In genomic region chr4:155848434-155849095, GRCm38 (mm10) we compare ENCODE assay signal across 8 mouse cellular contexts. TPM values are rescaled to one million over a fixed set of nuclear protein-coding genes. Genes with fewer than 3 reads are reported as not detected.
DNase-seq lines count a peak whose midpoint lies in the region; ATAC-seq lines count a peak whose summit lies in the region.

No protein-coding gene starts in this region.

- H3K4me2 ChIP-seq in neural tube, embryonic 13.5 days, result peak overlapping the region; percentile 88

- H3K27me3 ChIP-seq in neural tube, embryonic 13.5 days, result no peaks in the 10 kb centered on the region

- peaks cover 6% of the 10 kb centered on the region for H3K36me3 ChIP-seq in neural tube, embryonic 13.5 days

- peak; percentile 20 for DNase-seq in adrenal gland, postnatal 14 days
- DNase-seq in adrenal gland, adult 2 months, result no peak
- peak; percentile 18 for DNase-seq in urinary bladder, adult 2 months (ENCODE audit: low spot score)
- DNase-seq in urinary bladder, adult 18-20 months (ENCODE audit: low spot score in 2 of 2), result no peak
- DNase-seq in kidney, postnatal 10 days, result peak; percentile 54
- no peak for DNase-seq in layer of hippocampus, adult 11-12 months (ENCODE audit: low spot score)
- DNase-seq in spleen, postnatal 4 days (ENCODE audit: low spot score in 2 of 2), result no peak

- H3K9ac ChIP-seq in neural tube, embryonic 13.5 days, result peak overlapping the region; percentile 88

- peaks cover 52% of the 10 kb centered on the region for H3K4me1 ChIP-seq in neural tube, embryonic 13.5 days (replicated peaks)

- ATAC-seq in neural tube, embryonic 13.5 days (ENCODE audit: low read depth), result no peak

- 58% methylated on average over 7 of the region's 7 CpGs for WGBS in neural tube, embryonic 13.5 days

- peak overlapping the region; percentile 89 for H3K4me3 ChIP-seq in neural tube, embryonic 13.5 days

- no peak overlapping the region for H3K27ac ChIP-seq in neural tube, embryonic 13.5 days (replicated peaks)

- H3K9me3 ChIP-seq in neural tube, embryonic 13.5 days, result no peaks in the 10 kb centered on the region

RNA-seq across cellular contexts. Expression of gene Dvl1, which starts 1.4 kb away (rescaled TPM):
- 54.8 and 66.4 TPM in 2 replicates for total RNA-seq in adrenal gland, postnatal 14 days (2021)
- 10 to 100 TPM; 58.1 to 66.7 TPM for total RNA-seq in adrenal gland, adult 2 months (2021)
- 187 and 202 TPM in 2 replicates for polyA plus RNA-seq in adrenal gland, adult 2 months (2012; rRNA removed)
- 58.9 and 76.5 TPM in 2 replicates for polyA plus RNA-seq in urinary bladder, adult 2 months (2012; rRNA removed)
- polyA plus RNA-seq in neural tube, embryonic 13.5 days (2015; fragmentation: Nextera tagmentation; extraction: Ambion mirVana), result 8.6 and 14.6 TPM in 2 replicates

RNA-seq across cellular contexts. Expression of gene Mxra8, which starts 9.1 kb away (rescaled TPM):
- total RNA-seq in adrenal gland, postnatal 14 days (2021), result 40.6 and 44.3 TPM in 2 replicates
- total RNA-seq in adrenal gland, adult 2 months (2021), result 10 to 100 TPM; 36.9 to 55.5 TPM
- 164 and 185 TPM in 2 replicates for polyA plus RNA-seq in adrenal gland, adult 2 months (2012; rRNA removed)
- 377 and 402 TPM in 2 replicates for polyA plus RNA-seq in urinary bladder, adult 2 months (2012; rRNA removed)
- 29.3 and 33.9 TPM in 2 replicates for polyA plus RNA-seq in neural tube, embryonic 13.5 days (2015; fragmentation: Nextera tagmentation; extraction: Ambion mirVana)

RNA-seq across cellular contexts. Expression of gene Tas1r3, which starts 14.6 kb away (rescaled TPM):
- total RNA-seq in adrenal gland, postnatal 14 days (2021), result 0.19 and 0.56 TPM in 2 replicates
- under 1 TPM; 0.32 to 0.35 TPM for total RNA-seq in adrenal gland, adult 2 months (2021)
- 0.56 and 0.62 TPM in 2 replicates for polyA plus RNA-seq in adrenal gland, adult 2 months (2012; rRNA removed)
- polyA plus RNA-seq in urinary bladder, adult 2 months (2012; rRNA removed), result 0.91 and 1.3 TPM in 2 replicates
- polyA plus RNA-seq in neural tube, embryonic 13.5 days (2015; fragmentation: Nextera tagmentation; extraction: Ambion mirVana), result 0.45 and 0.72 TPM in 2 replicates

RNA-seq across cellular contexts. Expression of gene Aurkaip1, which starts 17.5 kb away (rescaled TPM):
- 136 and 148 TPM in 2 replicates for total RNA-seq in adrenal gland, postnatal 14 days (2021)
- 100 to 1,000 TPM; 155 to 164 TPM for total RNA-seq in adrenal gland, adult 2 months (2021)
- polyA plus RNA-seq in adrenal gland, adult 2 months (2012; rRNA removed), result 276 and 293 TPM in 2 replicates
- 110 and 122 TPM in 2 replicates for polyA plus RNA-seq in urinary bladder, adult 2 months (2012; rRNA removed)
- 139 and 145 TPM in 2 replicates for polyA plus RNA-seq in neural tube, embryonic 13.5 days (2015; fragmentation: Nextera tagmentation; extraction: Ambion mirVana)

RNA-seq across cellular contexts. Expression of gene Cptp, which starts 20.7 kb away (rescaled TPM):
- 18.4 and 21.6 TPM in 2 replicates for total RNA-seq in adrenal gland, postnatal 14 days (2021)
- 10 to 100 TPM; 18.7 to 21.1 TPM for total RNA-seq in adrenal gland, adult 2 months (2021)
- 29.4 and 37.1 TPM in 2 replicates for polyA plus RNA-seq in adrenal gland, adult 2 months (2012; rRNA removed)
- 17.1 and 18.5 TPM in 2 replicates for polyA plus RNA-seq in urinary bladder, adult 2 months (2012; rRNA removed)
- polyA plus RNA-seq in neural tube, embryonic 13.5 days (2015; fragmentation: Nextera tagmentation; extraction: Ambion mirVana), result 21.1 and 25.2 TPM in 2 replicates

Comparison
In these comparisons a context has a peak if more than half of its experiments do, and no peak if none do; other contexts are left out.
1. DNase-seq: peak in adrenal gland, postnatal 14 days (single experiment), urinary bladder, adult 2 months (single experiment) and kidney, postnatal 10 days (single experiment); none in adrenal gland, adult 2 months (single experiment), urinary bladder, adult 18-20 months (0 of 2), layer of hippocampus, adult 11-12 months (single experiment) and spleen, postnatal 4 days (0 of 2).